Mouse (Mus musculus): ENCODE results near the gene Fam114a2.

The Fam114a2 gene

GRCm38 (mm10) chr11:57519304-57519703, 887 bp upstream of the Fam114a2 start:
- DNase-seq (ENCODE audit: low spot score), result no peak

- no peak for DNase-seq (ENCODE audit: low spot score)
Measured at GRCm38 (mm10) chr11:57518751-57519148, 333 bp upstream of the Fam114a2 start.

DNA sequence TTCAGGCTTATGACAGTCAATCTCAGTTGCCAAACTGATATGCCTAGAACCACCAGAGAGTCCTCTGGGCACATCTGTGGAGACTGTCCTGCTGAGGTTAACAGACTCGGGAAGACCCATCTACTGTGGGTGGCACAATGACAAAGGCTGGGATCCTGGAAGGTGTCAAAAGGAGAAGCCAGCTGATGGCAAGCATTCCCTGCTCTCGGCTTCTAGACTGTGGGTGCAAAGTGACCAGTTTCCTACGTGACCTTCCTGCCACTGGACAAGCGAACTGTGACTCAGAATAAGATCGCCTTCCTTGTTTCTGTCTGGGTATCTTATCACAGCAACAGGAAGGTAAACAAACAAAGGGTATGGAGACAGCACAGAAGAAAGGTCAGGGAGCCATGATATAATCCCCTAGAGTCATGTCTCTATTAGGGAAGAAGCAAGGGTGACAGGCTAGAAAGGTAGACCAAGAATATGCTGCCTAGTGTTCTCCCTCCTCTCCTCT, 1.4 kb downstream of the Fam114a2 start:
- DNase-seq (ENCODE audit: low spot score), result no peak

DNA sequence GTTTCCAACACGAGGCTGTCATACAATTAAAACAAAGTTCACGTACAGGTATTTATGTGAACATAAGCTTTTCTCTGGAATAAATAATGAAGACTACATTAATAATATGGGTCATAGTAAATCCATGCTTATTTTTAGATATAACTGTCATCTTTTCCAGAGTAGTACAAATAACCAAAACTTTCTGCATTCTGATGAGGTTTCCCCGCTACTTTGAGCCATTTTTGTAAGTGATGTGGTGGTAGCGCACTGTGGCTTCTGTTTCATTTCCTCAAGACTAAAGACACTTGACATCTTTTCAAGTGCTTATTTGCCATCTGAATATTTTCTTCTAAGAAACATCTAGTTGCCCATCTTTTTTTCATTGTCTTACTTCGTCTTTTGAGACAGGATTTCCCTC, 3.2 kb downstream of the Fam114a2 start:
- DNase-seq (ENCODE audit: low spot score), result no peak

GRCm38 (mm10) chr11:57506899-57507298, 11.5 kb downstream of the Fam114a2 start:
- DNase-seq (ENCODE audit: low spot score), result no peak

DNA sequence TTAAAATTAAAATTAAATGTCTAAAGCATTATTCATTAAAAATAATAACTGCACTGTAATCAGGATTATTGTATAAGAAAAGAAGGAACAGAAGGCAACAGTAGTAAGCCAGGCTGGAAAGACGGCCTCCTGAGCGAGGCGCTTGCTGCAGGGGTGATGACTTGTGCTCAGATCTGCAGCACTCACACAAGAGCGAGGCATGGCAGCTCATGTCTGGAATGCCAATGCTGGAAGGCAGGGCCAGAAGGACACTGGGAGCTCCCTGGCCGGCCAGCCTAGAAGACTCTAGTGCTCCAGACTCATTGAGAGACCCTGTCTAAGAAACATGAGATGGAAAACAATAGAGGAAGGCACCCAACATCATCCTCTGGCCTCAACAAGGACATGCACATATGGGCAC, 15.3 kb downstream of the Fam114a2 start:
- no peak for DNase-seq (ENCODE audit: low spot score)

GRCm38 (mm10) chr11:57498215-57498614, 20.2 kb downstream of the Fam114a2 start:
- no peak for DNase-seq (ENCODE audit: low spot score)

- no peak for DNase-seq (ENCODE audit: low spot score)
Measured at GRCm38 (mm10) chr11:57497701-57498100, 20.7 kb downstream of the Fam114a2 start.

DNA sequence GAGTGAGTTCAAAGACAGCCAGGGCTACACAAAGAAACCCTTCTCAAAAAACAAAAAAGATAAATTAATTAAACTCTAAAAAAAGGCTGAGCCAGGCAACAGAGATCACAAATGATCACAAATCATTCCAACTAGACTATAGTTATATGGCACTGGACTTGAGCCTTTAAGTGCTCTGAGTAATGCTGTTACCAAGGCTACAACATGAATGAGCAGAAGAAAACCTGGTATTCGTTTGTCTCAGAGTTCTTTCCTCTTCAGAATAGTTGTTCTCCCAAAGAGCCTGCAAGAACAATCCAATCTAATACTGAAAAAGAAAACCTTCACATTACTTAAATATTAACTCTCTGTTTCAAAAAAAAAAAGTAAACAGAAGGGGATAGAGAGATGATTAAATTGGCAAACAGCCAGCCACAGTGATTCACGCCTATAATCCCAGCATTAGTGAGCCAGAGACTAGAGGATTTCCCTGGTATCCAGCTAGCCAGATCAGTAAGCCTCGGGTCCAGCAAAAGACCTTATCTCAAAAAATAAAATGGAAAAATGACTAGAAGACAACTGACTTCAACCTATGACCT, 21.9 kb downstream of the Fam114a2 start:
- DNase-seq (ENCODE audit: low spot score), result no peak

- DNase-seq (ENCODE audit: low spot score), result no peak
Measured at GRCm38 (mm10) chr11:57488436-57488835, 30.0 kb downstream of the Fam114a2 start.

DNA sequence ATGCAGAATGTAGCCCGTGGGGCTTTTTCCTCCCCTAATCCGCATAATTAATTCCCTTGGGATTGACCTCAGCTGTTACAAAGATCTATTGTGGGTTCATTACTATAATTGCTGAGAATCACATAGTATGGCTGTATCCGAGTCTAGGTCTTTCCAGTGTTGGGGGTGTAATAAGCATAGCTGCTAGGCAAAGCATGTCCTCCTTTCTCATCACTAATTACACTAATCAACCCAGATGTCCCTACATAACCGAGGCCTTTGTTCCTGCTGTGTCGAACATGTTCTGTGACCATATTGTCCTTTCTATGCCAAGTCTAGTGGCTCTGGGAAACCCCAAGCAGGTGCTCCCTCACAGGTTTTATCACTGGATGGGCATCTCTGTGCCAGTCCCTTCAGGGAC, 40.3 kb downstream of the Fam114a2 start:
- no peak for DNase-seq (ENCODE audit: low spot score)

- peak; percentile 74 for DNase-seq (ENCODE audit: low spot score)
Measured at GRCm38 (mm10) chr11:57475119-57475518, 43.3 kb downstream of the Fam114a2 start.

GRCm38 (mm10) chr11:57474296-57474941, 44.0 kb downstream of the Fam114a2 start:
- DNase-seq (ENCODE audit: low spot score), result peak; percentile 21

DNA sequence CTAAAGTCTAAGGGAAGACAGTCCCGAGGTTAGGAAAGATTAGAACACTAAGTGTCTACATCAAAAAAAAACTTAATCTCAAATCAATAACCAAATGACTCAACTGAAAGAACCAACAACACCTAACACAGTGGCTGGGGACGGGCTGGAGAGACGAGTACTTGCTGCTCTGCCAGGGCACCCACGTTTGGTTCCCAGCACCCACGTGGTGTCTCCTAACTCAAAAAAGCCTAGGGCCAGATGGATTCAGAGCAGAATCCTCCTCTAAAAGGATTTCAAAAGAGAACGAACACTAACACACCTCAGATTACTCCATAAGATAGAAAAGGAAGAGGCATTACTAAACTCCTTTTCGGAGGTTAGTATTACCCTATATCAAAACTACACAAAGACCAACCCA, 47.4 kb downstream of the Fam114a2 start:
- no peak for DNase-seq (ENCODE audit: low spot score)

- no peak for DNase-seq (ENCODE audit: low spot score)
Measured at GRCm38 (mm10) chr11:57470056-57470455, 48.4 kb downstream of the Fam114a2 start.

DNA sequence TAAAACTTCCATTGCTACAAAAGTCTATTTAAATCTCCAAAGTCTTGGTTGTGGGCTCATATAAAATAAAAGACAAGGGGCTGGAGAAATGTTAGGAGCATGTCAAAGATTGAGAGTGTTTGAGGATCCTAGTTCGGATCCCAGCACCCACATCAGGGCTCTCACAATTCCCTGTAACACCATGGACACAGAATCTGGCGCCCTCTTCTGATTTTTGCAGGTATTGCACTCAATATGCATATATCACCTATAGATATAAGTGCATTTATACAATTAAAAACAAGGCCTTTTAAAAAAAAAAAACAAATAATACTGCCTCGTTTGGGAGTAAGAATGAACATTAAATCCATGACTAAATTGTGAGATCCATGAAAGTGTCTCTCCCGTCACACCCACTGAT, 49.7 kb downstream of the Fam114a2 start:
- DNase-seq (ENCODE audit: low spot score), result no peak

GRCm38 (mm10) chr11:57467159-57468110, 51.0 kb downstream of the Fam114a2 start:
- DNase-seq (ENCODE audit: low spot score), result peak; percentile 88

GRCm38 (mm10) chr11:57465844-57466243, 52.6 kb downstream of the Fam114a2 start:
- no peak for DNase-seq (ENCODE audit: low spot score)

DNA sequence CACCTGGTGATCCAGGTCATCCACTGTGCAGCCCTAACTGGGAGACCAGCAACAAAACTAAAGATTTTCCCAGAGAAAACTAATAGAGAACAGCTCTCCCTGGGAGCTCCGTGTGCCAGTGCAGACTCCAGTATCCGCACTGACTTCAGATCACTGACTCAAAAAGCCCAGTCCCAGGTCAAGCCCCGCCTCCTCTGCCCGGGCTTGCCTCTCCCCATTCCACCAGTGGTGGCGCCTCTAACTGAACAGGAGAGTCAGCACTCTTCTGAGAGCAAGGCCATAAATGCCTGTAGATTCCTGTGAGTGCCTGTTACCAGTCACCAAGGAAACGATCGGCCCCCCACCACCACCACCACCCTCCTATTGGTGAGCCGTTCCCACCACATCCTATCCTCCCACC, 53.4 kb downstream of the Fam114a2 start:
- DNase-seq (ENCODE audit: low spot score), result peak; percentile 49

DNA sequence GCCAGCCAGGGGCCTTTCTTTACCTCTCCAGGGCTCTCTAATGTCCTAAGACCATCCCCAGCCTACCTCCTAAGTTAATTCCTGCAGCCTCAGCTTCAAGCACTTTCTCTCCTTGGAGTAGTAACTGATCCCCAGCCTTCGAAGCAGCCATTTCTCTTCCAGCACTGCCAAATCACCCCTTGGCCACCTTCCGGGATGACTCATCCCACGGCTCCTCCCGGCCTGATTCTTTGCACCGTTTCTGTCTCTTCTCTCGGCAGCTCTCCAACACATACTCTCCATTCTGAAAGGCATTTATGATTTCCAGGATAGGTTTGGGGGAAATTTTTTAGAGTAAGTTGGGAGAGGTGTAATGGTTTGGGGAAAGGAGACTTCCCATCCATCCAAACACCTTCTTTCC, 58.7 kb downstream of the Fam114a2 start:
- no peak for DNase-seq (ENCODE audit: low spot score)

GRCm38 (mm10) chr11:57454421-57454820, 64.0 kb downstream of the Fam114a2 start:
- peak; percentile 49 for DNase-seq (ENCODE audit: low spot score)

DNA sequence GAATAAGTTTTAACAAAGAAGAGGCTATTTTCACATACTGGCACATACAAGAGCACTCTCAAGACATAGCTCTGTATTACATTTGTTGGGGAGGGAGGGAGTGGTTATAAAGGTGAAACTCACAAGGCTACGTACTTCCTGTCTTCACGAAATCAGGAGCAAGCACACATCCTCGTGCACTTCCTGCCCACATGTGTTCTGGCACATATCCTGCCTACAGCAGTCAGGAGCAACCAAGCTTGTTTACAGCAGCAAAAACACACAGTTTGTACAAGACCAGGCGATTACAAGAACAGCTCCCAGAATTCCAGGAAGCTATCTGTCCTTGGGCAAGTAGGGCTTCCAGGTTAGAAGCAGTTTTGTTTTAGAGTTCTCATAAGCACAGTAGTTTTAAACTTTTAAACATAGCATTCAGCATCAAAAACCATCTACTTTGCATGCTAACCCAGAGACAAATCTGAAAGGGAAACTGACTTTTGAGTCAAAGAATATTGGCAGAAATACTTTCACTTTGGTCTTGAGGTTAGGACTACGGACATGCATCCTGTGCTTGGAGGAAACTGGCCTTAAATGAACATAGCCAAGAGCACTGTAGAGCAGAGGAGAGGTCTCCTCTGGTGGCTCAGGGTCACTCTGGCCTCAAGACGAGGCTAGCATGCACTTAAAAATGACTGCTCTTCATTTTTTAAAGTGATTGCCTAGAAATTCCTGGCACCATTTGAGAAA, 73.0 kb downstream of the Fam114a2 start:
- DNase-seq (ENCODE audit: low spot score), result no peak
